Mouse (Mus musculus) cerebellum, adult 2 months (tissue): Measurements from ENCODE around the gene Tacstd2. TPM values are rescaled to one million over a fixed set of nuclear protein-coding genes. Genes with fewer than 3 reads are reported as not detected.
"Not testable (repeated sequence)": the region's sequence is repeated elsewhere in the genome, so short reads cannot be mapped to it uniquely, and the experiment has no call there.

Experiments
- DNase-seq, 2 experiments: peaks; one replicate each; pipeline ENCODE4 v3.0.0; 2021
- H3K27ac ChIP-seq: fragments of 200-500 bp; 2 replicates; pipeline ENCODE4 v1.5.1; 2012; ENCODE audit warnings: low read length, control low read depth, inconsistent platforms; ENCODE audit not compliant: insufficient read depth
- H3K27me3 ChIP-seq: fragments of 200-500 bp; 2 replicates; pipeline ENCODE4 v1.6.1; 2012; ENCODE audit warnings: inconsistent platforms, mild to moderate bottlenecking, low read length, moderate library complexity; ENCODE audit not compliant: control insufficient read depth, insufficient read depth
- H3K4me1 ChIP-seq: fragments of 200-500 bp; 2 replicates; pipeline ENCODE4 v1.6.1; 2011; ENCODE audit warnings: low read length; ENCODE audit not compliant: control insufficient read depth, insufficient read depth
- H3K4me3 ChIP-seq: fragments of 200-500 bp; replicated peaks from 2 replicates; pipeline ENCODE3; 2011; ENCODE audit warnings: mild to moderate bottlenecking, low read depth, low read length, control low read depth; ENCODE audit not compliant: insufficient read depth
- CTCF ChIP-seq: fragments of 200-500 bp; IDR thresholded peaks from 2 replicates; pipeline ENCODE4 v1.5.1; 2011; ENCODE audit warnings: low read depth, mild to moderate bottlenecking, control low read depth, low read length, moderate library complexity, borderline replicate concordance; ENCODE audit not compliant: insufficient read depth
- POLR2A ChIP-seq: fragments of 200-500 bp; IDR thresholded peaks from 2 replicates; pipeline ENCODE4 v1.6.1; 2011; ENCODE audit warnings: low read length, control low read depth, borderline replicate concordance; ENCODE audit not compliant: insufficient read depth
- WGBS: fragments of 180-500 bp; shearing (Covaris S2); methylation state at CpG from one replicate; pipeline ENCODE4 v1.1.7; 2018; 5-methylcytosine and 5-hydroxymethylcytosine counted together
- polyA plus RNA-seq: library from polyadenylated mRNA; depleted of rRNA; stranded (reverse); fragments of >200 nt; gene quantifications from 2 replicates; pipeline ENCODE4 v1.2.3, GENCODE M21; 2012; rRNA removed

The Tacstd2 gene
- polyA plus RNA-seq, 1 experiment: 0.25 TPM

GRCm38 (mm10) chr6:67531822-67532162 lies 3.8 kb downstream of the Tacstd2 start:
- Histone ChIP-seq H3K27me3 (no peaks in the 10 kb centered on the region; the same call in 1 of the 2 replicates), H3K4me3 (no peak overlapping the region), H3K27ac (no peak overlapping the region), H3K4me1 (no peaks in the 10 kb centered on the region)
- no peak for DNase-seq
- no peak for TF ChIP-seq POLR2A
- TF ChIP-seq CTCF: no peak
- 65% methylated on average over 7 of the region's 7 CpGs for WGBS

GRCm38 (mm10) chr6:67530992-67531821 lies 4.4 kb downstream of the Tacstd2 start:
- WGBS: 67% methylated on average over 9 of the region's 9 CpGs
- no peak for DNase-seq

GRCm38 (mm10) chr6:67526356-67526755 lies 9.2 kb downstream of the Tacstd2 start:
- no peaks in the 10 kb centered on the region for H3K27me3 ChIP-seq
- DNase-seq: no peak
- 88% methylated on average over 5 of the region's 5 CpGs for WGBS
- no peaks in the 10 kb centered on the region for H3K4me1 ChIP-seq
- H3K4me3 ChIP-seq: no peak overlapping the region
- TF ChIP-seq CTCF (no peak), POLR2A (no peak)
- no peak overlapping the region for H3K27ac ChIP-seq

More at GRCm38 (mm10) chr6:67530992-67531821, 4.4 kb downstream of the Tacstd2 start:
- H3K27ac ChIP-seq: no peak overlapping the region
- no peak overlapping the region for H3K4me3 ChIP-seq
- H3K27me3 ChIP-seq: no peaks in the 10 kb centered on the region; the same call in 1 of the 2 replicates
- no peaks in the 10 kb centered on the region for H3K4me1 ChIP-seq
- TF ChIP-seq POLR2A (no peak), CTCF (no peak)

GRCm38 (mm10) chr6:67510752-67511151 lies 24.8 kb downstream of the Tacstd2 start:
- Histone ChIP-seq H3K27ac (no peak overlapping the region), H3K27me3 (no peaks in the 10 kb centered on the region), H3K4me1 (no peaks in the 10 kb centered on the region), H3K4me3 (no peak overlapping the region)
- TF ChIP-seq CTCF (no peak), POLR2A (no peak)
- DNase-seq: no peak

GRCm38 (mm10) chr6:67501938-67502337 lies 33.7 kb downstream of the Tacstd2 start:
- not testable (repeated sequence) for H3K27ac ChIP-seq, H3K4me1 ChIP-seq, DNase-seq, H3K27me3 ChIP-seq, H3K4me3 ChIP-seq
- 91% methylated on average over 2 of the region's 6 CpGs for WGBS

- no peak within 1 kb of the TSS for H3K27ac ChIP-seq
- 75% methylated on average over 2 of the region's 2 CpGs for WGBS
- DNase-seq: no peak
- H3K4me1 ChIP-seq: no peaks in the 10 kb centered on the region
- no peaks in the 10 kb centered on the region for H3K27me3 ChIP-seq
- H3K4me3 ChIP-seq: no peak within 1 kb of the TSS
- TF ChIP-seq CTCF (no peak), POLR2A (no peak)
Measured at GRCm38 (mm10) chr6:67491755-67492154, 43.8 kb downstream of the Tacstd2 start, which contains the start of gene Il23r. Gene Il23r, minus strand, starts transcription at chr6:67491855.

Other genes starting within 250 kb of the Tacstd2 start
- 0.13 and 0.16 TPM in 2 replicates for gene Il12rb2, start 159.6 kb downstream of the Tacstd2 start, polyA plus RNA-seq
- gene Il23r, start 43.9 kb downstream of the Tacstd2 start, polyA plus RNA-seq: 0.03 and 0.08 TPM in 2 replicates